Mouse (Mus musculus): ENCODE results near the gene Fosb.
"Not testable (repeated sequence)": the region's sequence is repeated elsewhere in the genome, so short reads cannot be mapped to it uniquely, and the experiment has no call there.

Fosb gene

DNA sequence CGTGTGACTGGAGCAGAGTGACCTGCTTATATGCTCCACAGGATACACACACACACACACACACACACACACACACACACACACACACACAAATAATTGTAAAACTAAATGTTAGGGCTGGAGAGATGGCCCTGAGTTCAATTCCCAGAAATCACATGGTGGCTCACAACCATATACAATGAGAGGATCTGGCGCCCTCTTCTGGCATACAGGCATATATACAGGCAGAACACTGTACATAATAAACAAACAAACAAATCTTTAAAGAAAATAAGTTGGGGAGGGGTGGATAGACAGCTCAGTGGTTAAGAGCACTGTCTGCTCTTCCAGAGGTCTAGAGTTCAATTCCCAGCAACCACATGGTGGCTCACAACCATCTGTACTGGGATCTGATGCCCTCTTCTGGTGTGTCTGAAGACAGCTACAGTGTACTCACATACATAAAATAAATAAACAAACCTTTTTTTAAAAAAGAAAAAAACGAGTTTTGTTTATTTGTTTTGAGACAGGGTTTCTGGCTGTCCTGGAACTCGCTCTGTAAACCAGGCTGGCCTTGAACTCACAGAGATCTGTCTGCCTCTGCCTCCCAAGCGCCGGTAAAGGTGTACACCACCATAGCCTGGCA is 28.1 kb downstream of the Fosb start:
- DNase-seq (ENCODE audit: low spot score in 2 of 2): not testable (repeated sequence)

DNA sequence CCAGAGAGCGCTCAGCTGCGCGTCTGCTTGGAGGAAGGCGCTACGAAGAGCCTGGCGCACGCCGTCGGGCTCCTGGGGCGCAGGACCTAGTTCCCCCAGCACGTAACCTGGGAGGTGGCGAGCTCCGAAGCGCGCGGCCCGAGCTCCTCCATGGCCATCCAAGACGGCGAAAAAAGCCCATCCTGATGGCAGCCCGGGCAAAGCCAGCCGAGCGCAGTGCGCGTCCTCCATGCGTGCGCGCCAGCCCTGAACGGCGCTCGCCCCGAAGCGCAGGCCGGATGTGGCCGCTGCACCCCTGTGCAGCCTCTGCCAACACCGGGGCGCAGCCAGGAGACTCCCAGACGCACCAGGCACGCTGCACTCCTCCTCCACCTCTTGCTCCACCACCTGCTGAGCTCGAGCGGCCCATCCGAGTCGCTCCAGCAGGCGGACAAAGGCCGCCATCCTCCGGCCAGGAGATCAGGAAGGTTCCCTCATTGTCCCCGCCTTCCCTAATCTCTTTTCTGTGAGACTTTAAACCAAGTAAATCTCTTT is 30.2 kb downstream of the Fosb start, which contains the start of gene Ppm1n:
TSS of gene Ppm1n (minus strand) at position 484 of the 534 bp plus-strand sequence.
- no peak for DNase-seq (ENCODE audit: low spot score in 2 of 2)

- no peak for DNase-seq (ENCODE audit: low spot score in 2 of 2)
Observed at GRCm38 (mm10) chr7:19279052-19279451, 30.8 kb downstream of the Fosb start.

- DNase-seq (ENCODE audit: low spot score in 2 of 2): no peak
Observed at GRCm38 (mm10) chr7:19276253-19276652, 33.6 kb downstream of the Fosb start.

GRCm38 (mm10) chr7:19272173-19272764 is 37.6 kb downstream of the Fosb start:
- DNase-seq (ENCODE audit: low spot score in 2 of 2): peak; percentile 87

DNA sequence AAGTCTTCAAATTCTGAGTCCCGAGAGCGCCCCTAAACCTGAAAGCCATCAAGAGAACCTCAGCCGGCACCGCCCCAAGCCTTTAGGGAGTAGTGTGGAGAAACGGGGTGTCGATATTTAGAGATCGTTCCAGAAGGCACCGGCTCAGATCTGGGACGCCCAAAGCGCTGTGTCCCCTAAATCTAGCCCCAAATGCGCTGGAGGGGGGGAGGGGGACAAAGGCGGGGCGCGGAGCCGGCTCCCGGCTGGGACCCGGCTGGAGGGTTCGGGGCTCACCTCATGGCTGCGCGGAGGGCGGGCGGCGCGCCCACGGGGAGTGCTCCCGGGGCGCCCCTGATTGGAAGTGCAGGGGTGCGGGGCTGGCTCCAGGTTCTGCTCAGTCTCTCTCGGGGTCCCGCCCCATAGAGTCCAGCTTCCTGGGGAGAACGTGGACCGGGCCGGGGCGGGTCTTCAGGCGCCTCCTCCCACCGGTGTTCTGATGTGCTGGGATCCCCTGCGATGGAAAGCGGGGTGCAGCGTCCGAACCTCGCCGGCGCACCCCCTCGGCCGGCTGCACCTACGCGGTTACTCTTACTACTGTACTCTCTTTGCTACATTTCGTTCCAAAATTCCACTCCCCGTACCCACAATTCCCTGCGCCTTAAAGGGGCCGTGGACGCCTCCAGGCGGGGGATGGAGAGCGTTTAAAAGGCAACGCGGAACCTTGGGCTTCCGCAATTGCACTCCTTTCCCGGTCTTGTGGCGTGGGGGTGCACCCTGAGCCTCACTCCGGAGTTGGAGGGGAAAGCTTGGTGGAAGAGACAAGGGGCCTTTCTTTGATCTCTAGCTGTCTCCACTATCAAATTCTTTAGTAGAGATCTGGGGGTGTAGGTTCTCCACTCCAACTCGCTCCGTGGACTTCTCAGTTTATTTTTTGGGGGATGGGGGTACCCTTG is 38.3 kb downstream of the Fosb start, which contains the start of gene Vasp:
TSS of gene Vasp (minus strand) at position 580 of the 935 bp plus-strand sequence.
- DNase-seq (ENCODE audit: low spot score in 2 of 2): peak; percentile 85 to 90

DNA sequence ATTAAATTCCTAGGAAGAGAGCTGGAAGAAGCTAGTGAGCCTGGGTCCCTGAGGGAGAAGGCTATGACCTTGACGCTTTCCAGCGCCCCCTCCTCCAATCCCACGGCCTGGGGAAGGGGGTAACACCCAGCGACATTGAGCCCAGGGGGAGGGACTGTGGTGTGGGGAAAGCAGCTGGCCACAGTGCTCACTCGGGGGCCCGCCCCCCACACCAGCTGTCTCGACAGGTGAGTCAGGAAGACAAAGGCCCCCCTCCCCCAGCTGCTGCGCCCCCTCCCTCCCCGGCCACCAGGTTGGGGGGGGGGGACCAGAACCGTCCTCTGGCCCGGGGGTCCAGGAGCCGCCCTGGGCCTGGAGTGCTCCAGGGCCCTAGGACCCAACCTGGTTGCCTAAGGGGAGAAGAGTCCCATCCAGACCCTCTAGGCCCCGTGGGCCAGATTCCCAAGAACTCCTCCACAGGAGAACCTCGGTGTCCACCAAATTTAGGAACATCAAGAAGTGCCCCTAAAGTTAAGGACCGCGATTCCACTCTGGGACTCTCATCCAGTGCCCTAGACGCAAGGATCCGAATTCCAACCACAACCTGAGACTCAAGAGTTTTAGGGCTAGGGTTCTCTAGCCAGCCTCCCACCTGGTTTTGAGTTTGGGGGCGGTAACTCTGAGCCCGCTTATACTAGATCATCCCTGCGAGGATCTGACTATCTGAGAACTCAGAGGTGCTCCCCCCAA is 39.2 kb downstream of the Fosb start:
- peak; percentile 47 to 52 for DNase-seq (ENCODE audit: low spot score in 2 of 2)

GRCm38 (mm10) chr7:19269721-19270441 is 40.0 kb downstream of the Fosb start:
- DNase-seq (ENCODE audit: low spot score in 2 of 2): peak; percentile 75

DNA sequence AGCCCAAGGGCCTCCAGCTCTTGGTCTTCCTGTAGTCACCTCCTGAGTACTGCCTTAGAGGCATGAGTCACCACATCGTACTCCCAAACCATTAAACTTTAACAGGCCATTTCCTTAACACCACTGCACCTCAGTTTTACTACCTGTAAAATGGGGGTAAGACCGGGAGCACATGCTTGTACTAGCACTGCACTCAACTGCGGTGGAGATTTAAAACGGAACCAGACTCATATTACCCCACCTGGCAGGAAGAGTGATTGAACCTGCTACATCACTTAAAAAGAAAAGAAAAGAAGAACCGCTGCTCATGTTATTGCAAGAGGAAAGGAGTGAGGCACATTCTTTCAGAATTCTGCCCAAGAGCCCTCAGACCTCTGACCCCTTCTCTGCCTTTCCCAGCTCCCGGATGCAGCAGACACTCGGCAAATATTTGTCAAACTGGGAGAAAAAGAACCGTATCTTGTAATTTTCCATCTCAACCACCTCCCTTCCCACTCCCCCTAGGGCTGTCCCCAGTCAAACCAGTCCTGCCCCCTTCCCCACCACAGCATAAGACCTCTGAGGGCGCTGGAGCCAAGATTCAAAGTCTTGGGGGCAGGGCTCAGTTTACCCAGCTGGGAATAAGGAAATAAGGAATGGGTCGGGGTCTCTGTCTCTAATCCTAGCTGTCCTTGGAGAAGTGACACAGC is 40.7 kb downstream of the Fosb start:
- DNase-seq (ENCODE audit: low spot score in 2 of 2): peak in 1 of 2 experiments; percentile 50

- no peak for DNase-seq (ENCODE audit: low spot score in 2 of 2)
Observed at GRCm38 (mm10) chr7:19267051-19267450, 42.8 kb downstream of the Fosb start.

GRCm38 (mm10) chr7:19265928-19266822 is 43.7 kb downstream of the Fosb start:
- peak; percentile 88 to 89 for DNase-seq (ENCODE audit: low spot score in 2 of 2)

GRCm38 (mm10) chr7:19265147-19265546 is 44.7 kb downstream of the Fosb start:
- peak in 1 of 2 experiments; percentile 28 for DNase-seq (ENCODE audit: low spot score in 2 of 2)

DNA sequence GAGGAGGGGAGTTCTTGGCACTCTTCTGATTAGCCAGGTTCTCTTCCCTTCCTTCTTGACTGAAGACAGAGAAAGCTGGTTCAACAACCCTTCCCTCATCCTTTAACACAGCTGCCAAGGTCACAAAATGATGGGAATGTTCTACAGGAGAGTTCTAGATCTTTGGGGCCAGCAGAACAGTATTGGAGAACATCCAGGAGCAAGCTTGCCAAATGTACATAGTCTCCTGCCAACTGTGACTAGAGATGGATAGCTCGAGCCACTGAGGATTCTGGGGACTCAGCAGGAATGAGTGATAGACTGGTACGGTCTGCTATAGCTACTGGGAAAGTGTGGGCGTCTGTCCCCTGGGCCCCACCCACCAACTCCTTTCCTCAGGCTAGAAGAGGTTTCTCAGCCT is 51.5 kb downstream of the Fosb start:
- no peak for DNase-seq (ENCODE audit: low spot score in 2 of 2)

DNA sequence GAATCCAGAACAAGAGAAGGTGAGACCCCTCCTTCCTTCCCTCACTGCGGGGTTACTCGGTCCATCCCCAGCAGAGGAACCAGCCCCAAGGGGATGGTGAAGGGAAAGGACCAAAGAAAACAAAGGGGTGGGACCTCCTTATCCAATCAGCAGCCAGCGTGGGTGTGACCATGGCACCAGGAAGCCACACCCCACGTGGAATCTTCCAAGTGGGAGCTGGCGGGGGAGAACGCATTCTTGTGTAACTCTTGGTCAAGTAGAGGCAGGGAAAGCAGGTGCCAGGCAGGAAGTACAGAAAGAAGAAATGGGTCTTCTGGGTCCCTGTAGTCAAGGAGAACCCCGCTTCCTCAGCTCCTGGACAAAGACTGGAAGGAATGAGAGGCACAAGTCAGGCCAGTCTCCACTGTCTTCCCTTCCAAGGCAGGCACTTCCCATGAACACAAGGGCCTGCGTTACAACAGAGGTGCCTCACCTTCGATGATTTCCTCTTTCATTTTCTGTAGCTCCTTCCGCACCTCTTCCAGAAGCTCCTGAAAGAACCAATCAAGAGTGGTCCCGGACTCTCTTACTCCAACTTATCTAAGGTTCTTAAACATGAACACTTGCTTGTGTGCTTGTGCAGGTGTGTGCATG is 52.3 kb downstream of the Fosb start:
- DNase-seq (ENCODE audit: low spot score in 2 of 2): peak; percentile 57 to 75

DNA sequence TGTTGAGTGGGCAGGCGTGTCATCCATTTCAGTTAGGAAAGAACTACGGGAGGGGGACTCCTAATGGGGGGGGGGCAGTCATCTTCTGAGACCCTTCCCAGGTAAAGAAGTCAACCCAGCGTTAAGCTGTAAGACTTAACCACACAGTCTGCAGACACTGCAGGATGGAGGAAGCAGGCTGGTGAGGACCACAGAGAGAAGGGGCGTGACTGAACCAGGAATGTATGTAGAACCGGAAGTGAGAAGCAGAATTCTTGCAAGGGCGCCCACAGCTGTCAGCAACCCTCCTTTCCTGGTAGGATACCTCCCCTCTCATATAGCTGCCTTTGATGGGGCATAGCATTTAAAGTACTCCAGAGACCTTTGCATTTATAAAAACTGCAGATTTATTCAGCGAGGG is 53.3 kb downstream of the Fosb start:
- no peak for DNase-seq (ENCODE audit: low spot score in 2 of 2)

DNA sequence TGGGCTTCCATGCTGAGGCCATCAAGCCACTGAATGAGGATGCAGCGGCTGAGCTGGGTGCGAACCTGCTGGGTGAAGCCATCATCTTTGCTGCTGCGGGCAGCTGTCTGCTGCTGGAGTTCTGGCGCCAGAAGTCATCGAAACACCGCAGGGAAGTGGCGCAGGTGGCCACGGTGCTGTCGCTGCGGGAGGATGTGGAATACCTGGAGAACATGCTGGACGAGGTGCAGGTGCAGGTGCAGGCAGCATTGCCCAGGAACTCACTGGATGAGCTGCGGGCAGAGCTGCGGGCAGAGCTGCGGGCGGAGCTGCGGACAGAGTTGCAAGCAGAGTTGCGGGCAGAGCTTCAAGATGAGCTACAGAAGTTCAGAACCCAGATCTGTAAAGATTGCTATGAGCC is 54.5 kb downstream of the Fosb start:
- no peak for DNase-seq (ENCODE audit: low spot score in 2 of 2)

- no peak for DNase-seq (ENCODE audit: low spot score in 2 of 2)
Observed at GRCm38 (mm10) chr7:19253437-19253836, 56.4 kb downstream of the Fosb start.
